Mouse (Mus musculus): ENCODE data around the gene Sh3glb1. TPM values are rescaled to one million over a fixed set of nuclear protein-coding genes. Genes with fewer than 3 reads are reported as not detected.
A peak's percentile ranks its signal among the peaks of the same experiment; 100 is the strongest.

Sh3glb1 gene
- polyA plus RNA-seq, 1 experiment from 2014 or later: 91.4 TPM

- H3K27ac ChIP-seq (ENCODE audit: low read depth, low read length): no peak overlapping the region
- H3K9ac ChIP-seq (ENCODE audit: low read length): no peak overlapping the region
- no peaks in the 10 kb centered on the region for H3K27me3 ChIP-seq (ENCODE audit: control insufficient read depth, insufficient read depth, low read length)
- H3K4me2 ChIP-seq: no peak overlapping the region
- no peak for ATAC-seq (ENCODE audit: low FRiP score)
- no peaks in the 10 kb centered on the region for H3K4me1 ChIP-seq (ENCODE audit: control insufficient read depth, insufficient read depth, low read length)
- peaks cover 8% of the 10 kb centered on the region; the same call in 1 of the 2 replicates for H3K36me3 ChIP-seq (ENCODE audit: control insufficient read depth, insufficient read depth, low read length)
- no peak overlapping the region for H3K4me3 ChIP-seq (ENCODE audit: low read depth, low read length)
- no peak for DNase-seq (ENCODE audit: low spot score, missing footprints)
- H3K9me3 ChIP-seq (ENCODE audit: control insufficient read depth, low read length): no peaks in the 10 kb centered on the region
- WGBS: 83% methylated on average over 5 of the region's 5 CpGs
Observed at GRCm38 (mm10) chr3:144698790-144699433, 21.2 kb downstream of the Sh3glb1 start.

GRCm38 (mm10) chr3:144697942-144698341 is 22.2 kb downstream of the Sh3glb1 start:
- Histone ChIP-seq H3K27ac (ENCODE audit: low read depth, low read length) (no peak overlapping the region), H3K9me3 (ENCODE audit: control insufficient read depth, low read length) (no peaks in the 10 kb centered on the region), H3K36me3 (ENCODE audit: control insufficient read depth, insufficient read depth, low read length) (peaks cover 8% of the 10 kb centered on the region; the same call in 1 of the 2 replicates), H3K4me2 (no peak overlapping the region), H3K9ac (ENCODE audit: low read length) (no peak overlapping the region), H3K4me1 (ENCODE audit: control insufficient read depth, insufficient read depth, low read length) (no peaks in the 10 kb centered on the region), H3K27me3 (ENCODE audit: control insufficient read depth, insufficient read depth, low read length) (no peaks in the 10 kb centered on the region), H3K4me3 (ENCODE audit: low read depth, low read length) (no peak overlapping the region)
- DNase-seq (ENCODE audit: low spot score, missing footprints) (no peak), ATAC-seq (ENCODE audit: low FRiP score) (no peak)
- 90% methylated on average over 3 of the region's 3 CpGs for WGBS

- Histone ChIP-seq H3K9me3 (ENCODE audit: control insufficient read depth, low read length) (no peaks in the 10 kb centered on the region), H3K36me3 (ENCODE audit: control insufficient read depth, insufficient read depth, low read length) (peaks cover 8% of the 10 kb centered on the region; the same call in 1 of the 2 replicates)
- WGBS: 81% methylated on average over 5 of the region's 5 CpGs
Observed at GRCm38 (mm10) chr3:144697154-144697553, 23.0 kb downstream of the Sh3glb1 start.

GRCm38 (mm10) chr3:144694941-144695340 is 25.2 kb downstream of the Sh3glb1 start:
- no peaks in the 10 kb centered on the region for H3K9me3 ChIP-seq (ENCODE audit: control insufficient read depth, low read length)
- no peak overlapping the region for H3K4me3 ChIP-seq (ENCODE audit: low read depth, low read length)
- no peaks in the 10 kb centered on the region for H3K27me3 ChIP-seq (ENCODE audit: control insufficient read depth, insufficient read depth, low read length)
- H3K36me3 ChIP-seq (ENCODE audit: control insufficient read depth, insufficient read depth, low read length): peaks cover 8% of the 10 kb centered on the region; the same call in 1 of the 2 replicates
- no peaks in the 10 kb centered on the region for H3K4me1 ChIP-seq (ENCODE audit: control insufficient read depth, insufficient read depth, low read length)
- ATAC-seq (ENCODE audit: low FRiP score) (no peak), DNase-seq (ENCODE audit: low spot score, missing footprints) (no peak)
- no peak overlapping the region for H3K4me2 ChIP-seq
- WGBS: 88% methylated on average over 7 of the region's 7 CpGs
- H3K9ac ChIP-seq (ENCODE audit: low read length): no peak overlapping the region
- no peak overlapping the region for H3K27ac ChIP-seq (ENCODE audit: low read depth, low read length)

More at GRCm38 (mm10) chr3:144697154-144697553, 23.0 kb downstream of the Sh3glb1 start:
- Histone ChIP-seq H3K27me3 (ENCODE audit: control insufficient read depth, insufficient read depth, low read length) (no peaks in the 10 kb centered on the region), H3K9ac (ENCODE audit: low read length) (no peak overlapping the region), H3K4me2 (no peak overlapping the region), H3K4me3 (ENCODE audit: low read depth, low read length) (no peak overlapping the region), H3K4me1 (ENCODE audit: control insufficient read depth, insufficient read depth, low read length) (no peaks in the 10 kb centered on the region), H3K27ac (ENCODE audit: low read depth, low read length) (no peak overlapping the region)
- DNase-seq (ENCODE audit: low spot score, missing footprints) (no peak), ATAC-seq (ENCODE audit: low FRiP score) (no peak)

DNA sequence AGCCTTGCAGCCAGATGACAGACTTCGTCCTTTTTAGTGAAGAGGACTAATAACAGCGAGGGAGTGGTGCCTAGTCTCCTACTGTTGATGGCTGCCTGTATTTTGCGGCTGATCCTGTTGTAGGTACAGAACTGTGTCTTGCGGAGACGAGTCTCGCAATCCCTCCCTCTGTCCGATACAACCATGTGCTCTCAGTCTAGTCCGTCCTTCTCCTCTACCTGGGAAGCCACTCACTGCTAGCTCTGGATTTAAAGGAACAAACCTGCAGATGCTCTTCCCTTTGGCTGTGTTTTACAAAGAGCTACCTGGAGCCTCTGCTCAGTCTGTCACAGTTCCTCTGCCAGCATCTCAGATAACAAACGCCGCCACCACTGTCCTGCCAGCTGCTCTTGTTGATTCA is 26.1 kb downstream of the Sh3glb1 start:
- H3K4me2 ChIP-seq: no peak overlapping the region
- WGBS: 93% methylated on average over 10 of the region's 10 CpGs
- peaks cover 8% of the 10 kb centered on the region; the same call in 1 of the 2 replicates for H3K36me3 ChIP-seq (ENCODE audit: control insufficient read depth, insufficient read depth, low read length)
- H3K27ac ChIP-seq (ENCODE audit: low read depth, low read length): no peak overlapping the region
- no peaks in the 10 kb centered on the region for H3K9me3 ChIP-seq (ENCODE audit: control insufficient read depth, low read length)
- H3K4me1 ChIP-seq (ENCODE audit: control insufficient read depth, insufficient read depth, low read length): no peaks in the 10 kb centered on the region
- no peaks in the 10 kb centered on the region for H3K27me3 ChIP-seq (ENCODE audit: control insufficient read depth, insufficient read depth, low read length)
- DNase-seq (ENCODE audit: low spot score, missing footprints): no peak
- H3K9ac ChIP-seq (ENCODE audit: low read length): no peak overlapping the region
- H3K4me3 ChIP-seq (ENCODE audit: low read depth, low read length): no peak overlapping the region
- no peak for ATAC-seq (ENCODE audit: low FRiP score)

DNA sequence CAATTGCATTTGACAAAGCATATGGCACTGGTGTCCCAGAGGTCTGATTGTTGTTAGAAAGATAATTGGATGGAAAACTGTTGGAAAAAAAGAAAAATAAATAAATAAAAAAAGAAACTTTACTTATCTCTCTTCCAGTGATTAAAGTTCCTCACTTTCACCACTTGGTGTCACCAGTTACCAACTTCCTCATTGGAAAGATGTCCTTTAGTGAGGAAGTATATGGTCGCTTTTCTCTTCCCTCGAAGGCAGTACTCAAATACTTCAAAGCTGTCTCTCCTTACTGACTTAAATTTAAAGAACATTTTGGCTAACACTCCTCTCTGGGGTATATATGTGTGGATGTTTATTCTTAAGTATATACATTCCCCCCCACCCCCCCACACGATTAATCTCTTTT is 28.1 kb downstream of the Sh3glb1 start:
- ATAC-seq (ENCODE audit: low FRiP score): no peak
- H3K4me1 ChIP-seq (ENCODE audit: control insufficient read depth, insufficient read depth, low read length): no peaks in the 10 kb centered on the region
- no peak overlapping the region for H3K27ac ChIP-seq (ENCODE audit: low read depth, low read length)
- H3K4me3 ChIP-seq (ENCODE audit: low read depth, low read length): no peak overlapping the region
- no peak overlapping the region for H3K4me2 ChIP-seq
- no peaks in the 10 kb centered on the region for H3K27me3 ChIP-seq (ENCODE audit: control insufficient read depth, insufficient read depth, low read length)
- 62% methylated on average over 3 of the region's 3 CpGs for WGBS
- peaks cover 8% of the 10 kb centered on the region; the same call in 1 of the 2 replicates for H3K36me3 ChIP-seq (ENCODE audit: control insufficient read depth, insufficient read depth, low read length)
- H3K9me3 ChIP-seq (ENCODE audit: control insufficient read depth, low read length): no peaks in the 10 kb centered on the region
- no peak overlapping the region for H3K9ac ChIP-seq (ENCODE audit: low read length)
- no peak for DNase-seq (ENCODE audit: low spot score, missing footprints)

DNA sequence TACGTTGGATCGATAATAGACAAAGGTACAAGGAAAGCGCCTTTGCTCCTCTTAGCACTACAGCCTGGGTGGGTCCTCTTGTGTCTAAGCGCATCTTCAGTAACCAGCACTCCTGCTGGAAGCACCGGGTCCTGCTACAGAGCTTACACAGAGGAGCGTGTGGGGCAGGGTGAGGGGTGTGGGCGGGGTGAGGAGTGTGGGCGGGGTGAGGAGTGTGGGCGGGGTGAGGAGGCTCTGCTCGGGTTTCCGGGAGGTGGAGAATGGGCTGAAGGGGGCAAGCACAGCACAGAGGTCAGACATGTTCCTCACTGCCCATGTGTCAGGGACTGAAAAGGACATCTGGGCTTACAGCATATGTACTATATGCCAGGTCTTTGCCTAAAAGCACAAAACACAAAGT is 30.9 kb downstream of the Sh3glb1 start:
- no peak overlapping the region for H3K27ac ChIP-seq (ENCODE audit: low read depth, low read length)
- 0 out of 2 replicates have a peak overlapping the region, but pooled peaks have one; percentile 9 for H3K9ac ChIP-seq (ENCODE audit: low read length)
- ATAC-seq (ENCODE audit: low FRiP score): peak; percentile 94
- H3K4me1 ChIP-seq (ENCODE audit: control insufficient read depth, insufficient read depth, low read length): no peaks in the 10 kb centered on the region
- WGBS: 9% methylated on average over 11 of the region's 11 CpGs
- no peaks in the 10 kb centered on the region for H3K36me3 ChIP-seq (ENCODE audit: control insufficient read depth, insufficient read depth, low read length)
- H3K4me2 ChIP-seq: no peak overlapping the region
- H3K9me3 ChIP-seq (ENCODE audit: control insufficient read depth, low read length): no peaks in the 10 kb centered on the region
- H3K27me3 ChIP-seq (ENCODE audit: control insufficient read depth, insufficient read depth, low read length): no peaks in the 10 kb centered on the region
- H3K4me3 ChIP-seq (ENCODE audit: low read depth, low read length): no peak overlapping the region
- DNase-seq (ENCODE audit: low spot score, missing footprints): peak; percentile 89

DNA sequence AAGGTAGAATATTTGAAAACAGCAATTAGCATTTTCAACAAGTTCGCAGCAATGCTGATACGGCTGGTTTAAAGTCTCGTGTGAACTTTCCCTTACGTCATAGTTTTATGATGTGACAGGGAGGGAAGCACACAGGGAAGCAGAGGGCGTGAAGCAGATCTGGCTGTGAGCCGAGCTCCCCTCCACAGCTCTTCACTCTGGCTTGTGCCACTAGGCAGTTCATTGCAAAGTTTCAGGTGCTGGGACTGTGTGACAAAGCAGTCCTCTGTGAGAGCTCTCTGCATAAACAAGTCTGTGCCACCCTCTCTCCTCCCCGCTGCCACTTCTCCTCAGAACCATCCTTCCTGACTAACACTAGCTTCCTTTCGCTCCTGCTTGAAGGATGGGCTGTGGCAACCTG is 31.9 kb downstream of the Sh3glb1 start:
- Histone ChIP-seq H3K4me3 (ENCODE audit: low read depth, low read length) (no peak overlapping the region), H3K27ac (ENCODE audit: low read depth, low read length) (no peak overlapping the region), H3K36me3 (ENCODE audit: control insufficient read depth, insufficient read depth, low read length) (no peaks in the 10 kb centered on the region), H3K4me2 (no peak overlapping the region), H3K27me3 (ENCODE audit: control insufficient read depth, insufficient read depth, low read length) (no peaks in the 10 kb centered on the region), H3K9ac (ENCODE audit: low read length) (no peak overlapping the region), H3K9me3 (ENCODE audit: control insufficient read depth, low read length) (no peaks in the 10 kb centered on the region), H3K4me1 (ENCODE audit: control insufficient read depth, insufficient read depth, low read length) (no peaks in the 10 kb centered on the region)
- DNase-seq (ENCODE audit: low spot score, missing footprints): no peak
- WGBS: 89% methylated on average over 8 of the region's 8 CpGs
- no peak for ATAC-seq (ENCODE audit: low FRiP score)

DNA sequence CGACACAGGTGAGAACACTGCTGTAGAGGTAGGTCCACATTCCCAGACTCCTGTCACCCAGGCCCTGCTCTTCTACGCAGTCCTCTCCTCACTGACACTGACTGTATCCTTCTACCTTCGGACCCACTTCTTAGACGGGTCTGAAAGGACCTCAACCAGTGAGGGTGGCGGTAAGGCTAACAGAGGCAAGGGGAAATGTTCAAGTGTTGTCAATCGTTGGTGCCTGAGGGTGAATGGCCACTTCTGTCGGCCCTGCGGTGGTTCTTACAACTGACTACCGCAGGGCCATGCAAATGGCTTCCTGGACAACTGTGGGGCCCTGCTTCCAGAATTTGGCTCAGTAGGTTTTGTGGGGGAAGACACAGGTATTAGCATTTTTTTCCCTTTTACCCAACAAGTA is 32.5 kb downstream of the Sh3glb1 start:
- no peak overlapping the region for H3K4me2 ChIP-seq
- H3K4me1 ChIP-seq (ENCODE audit: control insufficient read depth, insufficient read depth, low read length): no peaks in the 10 kb centered on the region
- H3K9ac ChIP-seq (ENCODE audit: low read length): no peak overlapping the region
- H3K27me3 ChIP-seq (ENCODE audit: control insufficient read depth, insufficient read depth, low read length): no peaks in the 10 kb centered on the region
- no peak overlapping the region for H3K4me3 ChIP-seq (ENCODE audit: low read depth, low read length)
- 93% methylated on average over 9 of the region's 9 CpGs for WGBS
- ATAC-seq (ENCODE audit: low FRiP score) (no peak), DNase-seq (ENCODE audit: low spot score, missing footprints) (no peak)
- no peak overlapping the region for H3K27ac ChIP-seq (ENCODE audit: low read depth, low read length)
- H3K9me3 ChIP-seq (ENCODE audit: control insufficient read depth, low read length): no peaks in the 10 kb centered on the region
- no peaks in the 10 kb centered on the region for H3K36me3 ChIP-seq (ENCODE audit: control insufficient read depth, insufficient read depth, low read length)

Data from midbrain, embryonic 11.5 days (tissue).